Mouse (Mus musculus): Measurements from ENCODE around the gene Adgre1. TPM values are rescaled to one million over a fixed set of nuclear protein-coding genes. Genes with fewer than 3 reads are reported as not detected.
"Not testable (repeated sequence)": the region's sequence is repeated elsewhere in the genome, so short reads cannot be mapped to it uniquely, and the experiment has no call there.

Gene Adgre1
- polyA plus RNA-seq (2016; fragmentation: Nextera tagmentation; extraction: Ambion mirVana), result 1.3 and 3.3 TPM in 2 replicates

- WGBS, result 0% methylated on average over 1 of the region's 1 CpGs
- Histone ChIP-seq H3K27me3 (ENCODE audit: low read depth, poor library complexity, severe bottlenecking) (no peaks in the 10 kb centered on the region), H3K4me1 (no peaks in the 10 kb centered on the region; the same call in 1 of the 2 replicates), H3K27ac (replicated peaks) (no peak within 1 kb of the TSS), H3K36me3 (no peaks in the 10 kb centered on the region), H3K4me3 (no peak within 1 kb of the TSS), H3K9me3 (replicated peaks) (no peaks in the 10 kb centered on the region)
- no peak for DNase-seq (ENCODE audit: low spot score)
These were observed at the start of gene Adgre1 for GRCm38 (mm10) chr17:57358441-57358840. Gene Adgre1 (plus strand): TSS chr17:57358691.

DNA sequence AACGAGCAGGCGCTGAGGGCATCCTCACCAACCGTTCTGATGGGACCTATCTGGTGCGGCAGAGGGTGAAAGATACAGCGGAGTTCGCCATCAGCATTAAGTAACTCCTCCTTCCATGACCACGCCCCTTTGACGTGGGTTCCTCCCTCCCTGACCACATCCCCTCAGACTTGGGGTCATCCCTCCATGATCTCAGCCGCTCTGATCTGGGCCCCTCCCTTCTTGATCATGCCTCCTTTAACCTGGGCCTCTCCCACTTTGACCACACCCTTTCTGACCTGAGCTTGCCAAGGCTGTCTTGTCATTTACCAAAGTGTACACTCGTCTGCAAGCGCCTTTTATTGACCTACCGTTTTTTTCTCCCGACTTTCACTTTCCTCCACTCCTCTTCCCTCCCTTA lies 46.7 kb upstream of the Adgre1 start:
- 39% methylated on average over 13 of the region's 13 CpGs for WGBS

GRCm38 (mm10) chr17:57327615-57328014 lies 30.9 kb upstream of the Adgre1 start:
- 91% methylated on average over 8 of the region's 8 CpGs for WGBS
- H3K27ac ChIP-seq (replicated peaks), result no peak overlapping the region

More for the DNA sequence above, 46.7 kb upstream of the Adgre1 start:
- Histone ChIP-seq H3K9me3 (replicated peaks) (no peaks in the 10 kb centered on the region), H3K4me1 (no peaks in the 10 kb centered on the region), H3K4me3 (no peak overlapping the region), H3K27me3 (ENCODE audit: low read depth, poor library complexity, severe bottlenecking) (no peaks in the 10 kb centered on the region), H3K36me3 (no peaks in the 10 kb centered on the region), H3K27ac (replicated peaks) (no peak overlapping the region)
- DNase-seq (ENCODE audit: low spot score), result no peak

GRCm38 (mm10) chr17:57328944-57329343 lies 29.5 kb upstream of the Adgre1 start:
- Histone ChIP-seq H3K27me3 (ENCODE audit: low read depth, poor library complexity, severe bottlenecking) (0 out of 2 replicates have a peak, but pooled peaks cover 2% of the 10 kb centered on the region), H3K36me3 (no peaks in the 10 kb centered on the region), H3K4me1 (no peaks in the 10 kb centered on the region), H3K27ac (replicated peaks) (no peak overlapping the region), H3K4me3 (no peak overlapping the region), H3K9me3 (replicated peaks) (no peaks in the 10 kb centered on the region)
- 72% methylated on average over 4 of the region's 6 CpGs for WGBS
- no peak for DNase-seq (ENCODE audit: low spot score)

More at GRCm38 (mm10) chr17:57327615-57328014, 30.9 kb upstream of the Adgre1 start:
- Histone ChIP-seq H3K27me3 (ENCODE audit: low read depth, poor library complexity, severe bottlenecking) (no peaks in the 10 kb centered on the region), H3K9me3 (replicated peaks) (no peaks in the 10 kb centered on the region), H3K4me1 (no peaks in the 10 kb centered on the region), H3K4me3 (no peak overlapping the region), H3K36me3 (no peaks in the 10 kb centered on the region)
- no peak for DNase-seq (ENCODE audit: low spot score)

DNA sequence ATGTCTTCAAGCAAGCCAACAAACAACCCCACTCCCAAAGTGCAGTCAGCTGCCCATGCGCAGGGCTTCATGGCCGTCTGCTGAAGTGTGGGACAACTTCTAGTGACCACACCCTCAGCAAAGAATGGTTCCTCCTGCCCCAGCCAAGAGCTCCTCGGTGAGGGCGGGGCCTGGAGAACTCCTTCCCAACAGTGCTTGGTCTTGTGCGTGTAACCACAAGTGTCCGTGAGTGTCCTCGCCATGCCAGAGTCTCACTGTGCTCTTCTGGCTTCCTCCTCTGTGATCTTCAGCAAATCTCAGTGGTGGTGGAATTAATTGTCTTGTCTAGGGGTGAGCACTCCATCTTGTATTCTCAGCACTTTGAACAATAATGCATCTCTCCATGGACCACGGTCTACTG lies 27.5 kb upstream of the Adgre1 start:
- no peak for DNase-seq (ENCODE audit: low spot score)
- H3K36me3 ChIP-seq, result no peaks in the 10 kb centered on the region
- H3K27ac ChIP-seq (replicated peaks), result no peak overlapping the region
- H3K4me1 ChIP-seq, result no peaks in the 10 kb centered on the region
- no peak overlapping the region for H3K4me3 ChIP-seq
- H3K27me3 ChIP-seq (ENCODE audit: low read depth, poor library complexity, severe bottlenecking), result 0 out of 2 replicates have a peak, but pooled peaks cover 5% of the 10 kb centered on the region
- H3K9me3 ChIP-seq (replicated peaks), result no peaks in the 10 kb centered on the region
- 92% methylated on average over 8 of the region's 8 CpGs for WGBS

GRCm38 (mm10) chr17:57332241-57332640 lies 26.2 kb upstream of the Adgre1 start:
- WGBS, result 87% methylated on average over 4 of the region's 4 CpGs
- H3K4me1 ChIP-seq, result no peaks in the 10 kb centered on the region
- H3K27me3 ChIP-seq (ENCODE audit: low read depth, poor library complexity, severe bottlenecking), result 0 out of 2 replicates have a peak, but pooled peaks cover 5% of the 10 kb centered on the region
- H3K4me3 ChIP-seq, result no peak overlapping the region
- no peaks in the 10 kb centered on the region for H3K36me3 ChIP-seq
- H3K27ac ChIP-seq (replicated peaks), result no peak overlapping the region
- H3K9me3 ChIP-seq (replicated peaks), result no peaks in the 10 kb centered on the region
- DNase-seq (ENCODE audit: low spot score), result no peak

DNA sequence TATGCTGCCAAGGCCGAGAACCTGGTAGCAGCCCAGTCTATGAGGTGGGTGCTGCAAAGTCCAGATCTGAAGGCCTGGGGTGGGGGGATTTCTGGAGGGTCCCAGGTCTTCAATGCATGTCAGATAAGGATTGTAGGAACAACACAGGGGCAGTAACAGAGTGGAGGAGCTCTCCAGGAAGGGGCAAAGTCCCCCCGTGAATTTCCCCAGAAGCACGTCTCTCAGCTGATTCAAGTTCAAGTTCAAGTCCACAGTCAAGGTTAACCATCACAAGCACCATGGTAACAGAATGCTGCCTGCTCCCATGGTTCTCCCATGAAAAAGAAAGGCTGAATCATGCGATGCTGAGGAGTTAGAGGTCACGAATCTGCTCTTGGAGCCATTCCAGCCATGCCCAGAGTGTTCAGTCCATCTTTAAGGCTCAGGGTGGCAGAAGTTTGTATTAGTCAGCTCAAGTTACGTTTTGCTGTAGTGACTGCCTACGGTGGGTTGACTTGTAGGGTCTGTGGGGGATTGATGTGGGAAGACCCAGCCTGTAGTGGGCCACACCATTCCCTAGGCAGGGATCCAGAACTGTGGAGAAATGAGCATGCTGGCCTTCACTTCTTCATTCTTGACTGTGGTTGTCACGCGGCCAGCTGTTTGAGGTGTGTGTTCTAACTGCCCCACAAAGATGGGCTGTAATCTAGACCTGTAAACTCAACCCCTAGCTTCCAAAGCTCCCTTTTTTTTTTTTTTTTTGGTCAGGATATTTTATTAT lies 24.3 kb upstream of the Adgre1 start:
- H3K36me3 ChIP-seq, result no peaks in the 10 kb centered on the region
- no peaks in the 10 kb centered on the region for H3K9me3 ChIP-seq (replicated peaks)
- H3K4me1 ChIP-seq, result no peaks in the 10 kb centered on the region; the same call in 1 of the 2 replicates
- 78% methylated on average over 9 of the region's 9 CpGs for WGBS
- 0 out of 2 replicates have a peak, but pooled peaks cover 5% of the 10 kb centered on the region for H3K27me3 ChIP-seq (ENCODE audit: low read depth, poor library complexity, severe bottlenecking)
- H3K27ac ChIP-seq (replicated peaks), result no peak overlapping the region
- DNase-seq (ENCODE audit: low spot score), result no peak
- H3K4me3 ChIP-seq, result no peak overlapping the region

DNA sequence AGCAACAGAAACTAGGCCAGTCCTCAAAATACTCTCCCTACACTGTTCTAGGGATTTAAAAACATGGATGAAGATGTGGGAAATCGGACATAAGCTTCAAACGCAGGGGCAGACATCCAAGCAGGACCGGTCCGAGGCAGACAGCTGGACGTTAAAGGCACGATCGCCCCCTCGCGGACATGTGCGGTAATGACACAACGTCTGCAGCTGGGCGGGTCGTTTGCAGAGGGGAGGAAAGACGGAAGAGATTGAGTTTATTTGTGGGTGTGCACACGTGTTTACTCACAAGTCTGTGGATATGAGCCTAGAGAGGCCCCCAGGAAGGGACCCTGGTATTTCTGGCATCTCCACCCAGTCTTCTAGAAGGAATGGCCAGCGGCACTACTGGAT lies 23.7 kb upstream of the Adgre1 start:
- 6% methylated on average over 16 of the region's 16 CpGs for WGBS
- Histone ChIP-seq H3K27me3 (ENCODE audit: low read depth, poor library complexity, severe bottlenecking) (0 out of 2 replicates have a peak, but pooled peaks cover 5% of the 10 kb centered on the region), H3K4me1 (no peaks in the 10 kb centered on the region; the same call in 1 of the 2 replicates), H3K9me3 (replicated peaks) (no peaks in the 10 kb centered on the region), H3K27ac (replicated peaks) (no peak overlapping the region), H3K36me3 (no peaks in the 10 kb centered on the region), H3K4me3 (no peak overlapping the region)
- DNase-seq (ENCODE audit: low spot score), result peak; percentile 88

DNA sequence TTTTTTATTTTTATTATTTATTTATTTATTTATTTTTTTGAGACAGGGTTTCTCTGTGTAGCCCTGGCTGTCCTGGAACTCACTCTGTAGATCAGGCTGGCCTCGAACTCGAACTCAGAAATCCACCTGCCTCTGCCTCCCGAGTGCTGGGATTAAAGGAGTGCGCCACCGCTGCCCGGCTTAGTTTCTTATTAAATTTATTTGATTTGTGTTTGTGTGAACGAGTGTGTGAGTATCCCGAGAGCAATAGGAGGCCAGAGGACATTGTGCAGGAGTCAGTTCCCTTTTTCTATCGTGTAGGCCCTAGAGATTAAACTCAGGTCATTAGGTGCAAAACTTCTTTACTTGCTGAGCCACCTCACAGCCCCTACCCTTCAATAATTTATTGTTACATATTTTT lies 23.3 kb upstream of the Adgre1 start:
- DNase-seq (ENCODE audit: low spot score), result not testable (repeated sequence)

DNA sequence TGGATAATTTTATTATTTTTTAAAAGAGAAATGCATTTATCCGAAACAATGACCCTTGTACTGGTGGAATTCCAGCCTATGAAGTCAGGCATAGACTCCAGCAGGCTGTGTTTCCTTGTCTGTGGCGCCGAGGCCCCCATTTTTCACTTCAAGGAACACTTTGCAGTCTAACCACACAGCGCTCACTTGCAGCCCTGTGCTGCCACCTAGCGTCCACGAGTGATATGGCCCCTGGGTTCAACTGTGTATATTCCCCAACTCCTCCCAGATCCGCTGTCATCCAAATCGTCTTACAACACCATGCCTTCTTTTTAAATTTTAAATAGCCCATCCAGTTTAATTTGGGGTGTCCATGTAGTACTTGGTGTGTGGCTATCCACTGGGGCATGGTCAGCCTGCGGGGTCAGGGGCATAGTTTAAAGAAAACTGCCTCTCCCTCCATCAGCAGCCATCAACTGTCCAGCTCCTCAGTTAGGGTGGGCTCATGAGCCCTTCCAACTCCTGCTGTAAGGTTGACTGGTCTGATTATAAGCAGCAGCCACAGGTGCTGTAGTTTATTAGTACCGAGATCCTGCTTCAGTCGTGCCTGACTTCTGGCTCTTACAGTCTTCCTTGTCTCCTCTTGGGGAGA lies 22.7 kb upstream of the Adgre1 start:
- no peak overlapping the region for H3K27ac ChIP-seq (replicated peaks)
- H3K4me1 ChIP-seq, result no peaks in the 10 kb centered on the region; the same call in 1 of the 2 replicates
- no peak overlapping the region for H3K4me3 ChIP-seq
- H3K9me3 ChIP-seq (replicated peaks), result no peaks in the 10 kb centered on the region
- H3K27me3 ChIP-seq (ENCODE audit: low read depth, poor library complexity, severe bottlenecking), result 0 out of 2 replicates have a peak, but pooled peaks cover 5% of the 10 kb centered on the region
- peak; percentile 87 for DNase-seq (ENCODE audit: low spot score)
- no peaks in the 10 kb centered on the region for H3K36me3 ChIP-seq
- WGBS, result 13% methylated on average over 11 of the region's 11 CpGs

More for the DNA sequence above, 23.3 kb upstream of the Adgre1 start:
- H3K27me3 ChIP-seq (ENCODE audit: low read depth, poor library complexity, severe bottlenecking); H3K4me1 ChIP-seq; H3K9me3 ChIP-seq (replicated peaks); H3K4me3 ChIP-seq; H3K27ac ChIP-seq (replicated peaks); H3K36me3 ChIP-seq: not testable (repeated sequence)
- WGBS, result 73% methylated on average over 9 of the region's 9 CpGs

DNA sequence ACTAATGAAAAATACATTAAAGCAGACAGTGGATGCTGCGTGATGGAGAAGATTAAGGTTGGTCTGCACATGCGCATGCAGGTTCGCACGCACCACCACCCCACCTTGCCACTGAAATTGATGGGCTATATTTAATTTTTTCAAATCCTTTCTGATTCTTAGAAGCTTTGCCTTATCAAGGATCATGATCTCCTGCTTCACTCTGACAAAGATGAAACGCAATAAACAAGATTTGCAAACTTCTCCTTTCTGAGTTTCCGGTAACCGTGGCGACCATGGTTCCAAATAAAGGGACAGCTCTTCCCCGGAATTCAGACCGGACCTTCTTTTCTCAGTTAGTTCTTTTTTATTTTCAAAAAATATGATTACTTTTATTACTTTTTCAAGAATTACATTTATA lies 20.5 kb upstream of the Adgre1 start:
- H3K9me3 ChIP-seq (replicated peaks), result no peaks in the 10 kb centered on the region; the same call in 1 of the 2 replicates
- no peak overlapping the region for H3K27ac ChIP-seq (replicated peaks)
- no peak for DNase-seq (ENCODE audit: low spot score)
- no peaks in the 10 kb centered on the region for H3K36me3 ChIP-seq
- WGBS, result 90% methylated on average over 10 of the region's 10 CpGs
- no peak overlapping the region for H3K4me3 ChIP-seq
- 0 out of 2 replicates have a peak, but pooled peaks cover 5% of the 10 kb centered on the region for H3K27me3 ChIP-seq (ENCODE audit: low read depth, poor library complexity, severe bottlenecking)
- no peaks in the 10 kb centered on the region; the same call in 1 of the 2 replicates for H3K4me1 ChIP-seq

DNA sequence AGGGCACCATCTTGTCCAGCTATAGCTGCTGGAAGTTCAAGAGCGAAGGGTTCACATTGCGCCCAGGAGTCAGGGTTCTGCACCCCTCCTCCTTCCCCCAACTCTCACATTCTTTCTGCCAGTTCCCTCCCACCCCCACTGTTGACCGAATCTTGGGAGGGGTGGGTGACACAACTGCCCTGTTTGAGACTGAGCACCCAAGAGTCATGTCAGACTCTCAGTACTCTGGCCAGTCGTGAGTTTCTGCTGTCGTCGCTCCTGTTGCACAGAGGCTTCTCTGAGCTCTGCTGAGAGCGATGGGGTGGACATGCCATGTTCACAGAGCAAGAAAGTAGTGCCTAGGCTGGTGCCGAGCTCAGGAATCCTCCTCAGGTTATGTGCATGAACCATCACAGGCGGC lies 19.2 kb upstream of the Adgre1 start:
- 0 out of 2 replicates have a peak, but pooled peaks cover under 1% of the 10 kb centered on the region for H3K27me3 ChIP-seq (ENCODE audit: low read depth, poor library complexity, severe bottlenecking)
- no peak for DNase-seq (ENCODE audit: low spot score)
- no peak overlapping the region for H3K27ac ChIP-seq (replicated peaks)
- no peak overlapping the region for H3K4me3 ChIP-seq
- no peaks in the 10 kb centered on the region; the same call in 1 of the 2 replicates for H3K4me1 ChIP-seq
- 80% methylated on average over 9 of the region's 9 CpGs for WGBS
- no peaks in the 10 kb centered on the region; the same call in 1 of the 2 replicates for H3K9me3 ChIP-seq (replicated peaks)
- no peaks in the 10 kb centered on the region for H3K36me3 ChIP-seq

GRCm38 (mm10) chr17:57341568-57341967 lies 16.9 kb upstream of the Adgre1 start:
- Histone ChIP-seq H3K27ac (replicated peaks) (no peak overlapping the region), H3K4me1 (no peaks in the 10 kb centered on the region; the same call in 1 of the 2 replicates), H3K4me3 (no peak overlapping the region), H3K27me3 (ENCODE audit: low read depth, poor library complexity, severe bottlenecking) (no peaks in the 10 kb centered on the region), H3K9me3 (replicated peaks) (no peaks in the 10 kb centered on the region; the same call in 1 of the 2 replicates), H3K36me3 (no peaks in the 10 kb centered on the region)
- no peak for DNase-seq (ENCODE audit: low spot score)
- WGBS, result 79% methylated on average over 4 of the region's 4 CpGs
